Mouse (Mus musculus): ENCODE measurements around the gene B3gnt4.

GRCm38 (mm10) chr5:123507936-123508723, 2.1 kb upstream of the B3gnt4 start:
- TF ChIP-seq CEBPB (IDR thresholded peaks at IDR 0.05; ENCODE audit: insufficient read depth, poor library complexity, severe bottlenecking) (no peak), POLR2A (IDR thresholded peaks at IDR 0.05; ENCODE audit: insufficient read length, low read depth) (no peak), USF1 (IDR thresholded peaks at IDR 0.05; ENCODE audit: low read depth) (no peak), MYOG (IDR thresholded peaks at IDR 0.05; ENCODE audit: control insufficient read depth in 1 of 3, insufficient read depth in 1 of 3, insufficient read length in 2 of 3, low read depth in 2 of 3) (no peak)

Data from myocyte (in vitro differentiated cells).